Mouse (Mus musculus) brain, embryonic 14.5 days (tissue): ENCODE measurements around the gene Fzd7. TPM values are rescaled to one million over a fixed set of nuclear protein-coding genes. Genes with fewer than 3 reads are reported as not detected.
A peak's percentile ranks its signal among the peaks of the same experiment; 100 is the strongest.

ENCODE experiments used
- DNase-seq: peaks from one replicate; pipeline ENCODE4 v3.0.0-alpha.2; 2011; ENCODE audit warnings: low read depth
- CTCF ChIP-seq: fragments of 200-500 bp; IDR thresholded peaks from 2 replicates; pipeline ENCODE4 v1.5.1; 2012; ENCODE audit warnings: inconsistent platforms, mild to moderate bottlenecking, moderate library complexity, borderline replicate concordance; ENCODE audit not compliant: insufficient read depth, insufficient read length; ENCODE audit errors: extremely low read depth
- POLR2A ChIP-seq: fragments of 200-500 bp; IDR thresholded peaks from 2 replicates; pipeline ENCODE4 v1.6.1; 2012; ENCODE audit warnings: mild to moderate bottlenecking, inconsistent platforms, borderline replicate concordance; ENCODE audit not compliant: poor library complexity, insufficient read depth, insufficient read length, severe bottlenecking; ENCODE audit errors: extremely low read depth
- polyA plus RNA-seq: library from polyadenylated mRNA; depleted of rRNA; stranded (reverse); fragments of >200 nt; gene quantifications from 2 replicates; pipeline ENCODE4 v1.2.3, GENCODE M21; 2012

Fzd7 gene
- polyA plus RNA-seq, 1 experiment: 10.7 TPM

- TF ChIP-seq POLR2A: no peak
- no peak for TF ChIP-seq CTCF
- DNase-seq: no peak
Measured at GRCm38 (mm10) chr1:59475618-59476017, 6.6 kb upstream of the Fzd7 start.

GRCm38 (mm10) chr1:59478911-59479310 is 3.3 kb upstream of the Fzd7 start:
- no peak for DNase-seq
- TF ChIP-seq CTCF (no peak), POLR2A (no peak)

GRCm38 (mm10) chr1:59480821-59481455 is 1.3 kb upstream of the Fzd7 start:
- no peak for TF ChIP-seq CTCF
- no peak for TF ChIP-seq POLR2A
- DNase-seq: peak; percentile 42

- DNase-seq: peak; percentile 99
- TF ChIP-seq POLR2A (peak; percentile 59), CTCF (no peak)
Measured at GRCm38 (mm10) chr1:59481456-59482291, 550 bp upstream of the Fzd7 start.

GRCm38 (mm10) chr1:59482696-59483520 is 684 bp downstream of the Fzd7 start:
- peak; percentile 62 for DNase-seq
- no peak for TF ChIP-seq CTCF
- no peak for TF ChIP-seq POLR2A

- TF ChIP-seq POLR2A (no peak), CTCF (peak; percentile 79)
- peak; percentile 92 for DNase-seq
Measured at GRCm38 (mm10) chr1:59483521-59484245, 1.5 kb downstream of the Fzd7 start.

- no peak for DNase-seq
- TF ChIP-seq POLR2A (no peak), CTCF (no peak)
Measured at GRCm38 (mm10) chr1:59484314-59484713, 2.1 kb downstream of the Fzd7 start.

- peak; percentile 70 for DNase-seq
- TF ChIP-seq POLR2A (no peak), CTCF (no peak)
Measured at GRCm38 (mm10) chr1:59484791-59485785, 2.9 kb downstream of the Fzd7 start.

- no peak for DNase-seq
- TF ChIP-seq CTCF (no peak), POLR2A (no peak)
Measured at GRCm38 (mm10) chr1:59485803-59486202, 3.6 kb downstream of the Fzd7 start.
